Mouse (Mus musculus): ENCODE measurements around the gene Fan1. TPM values are rescaled to one million over a fixed set of nuclear protein-coding genes. Genes with fewer than 3 reads are reported as not detected.

Gene Fan1
- 5.6 and 5.7 TPM in 2 replicates for polyA plus RNA-seq (2011; ENCODE audit: insufficient read length, low read depth, missing spikeins)

- H3K4me3 ChIP-seq (ENCODE audit: insufficient read depth, low read length), result peak within 1 kb of the TSS; percentile 61
- TF ChIP-seq CTCF (IDR thresholded peaks at IDR 0.05; ENCODE audit: borderline replicate concordance, insufficient read depth, low read length) (no peak), POLR2A (IDR thresholded peaks at IDR 0.05; ENCODE audit: low read depth, low read length) (peak; percentile 94)
Observed at GRCm38 (mm10) chr7:64373830-64374562, at the start of gene Fan1. Gene Fan1 (minus strand): TSS chr7:64374095.

GRCm38 (mm10) chr7:64403989-64404388, 30.1 kb upstream of the Fan1 start:
- H3K4me3 ChIP-seq (ENCODE audit: insufficient read depth, low read length), result no peak overlapping the region
- no peak overlapping the region for H3K27ac ChIP-seq (ENCODE audit: insufficient read depth, low read length)
- H3K4me1 ChIP-seq (ENCODE audit: control insufficient read depth, insufficient read depth, low read length), result no peaks in the 10 kb centered on the region
- TF ChIP-seq CTCF (IDR thresholded peaks at IDR 0.05; ENCODE audit: borderline replicate concordance, insufficient read depth, low read length), result no peak
- TF ChIP-seq POLR2A (IDR thresholded peaks at IDR 0.05; ENCODE audit: low read depth, low read length), result no peak

More at GRCm38 (mm10) chr7:64373830-64374562, at the start of gene Fan1:
- H3K4me1 ChIP-seq (ENCODE audit: control insufficient read depth, insufficient read depth, low read length), result peaks cover 3% of the 10 kb centered on the region; the same call in 1 of the 2 replicates
- H3K27ac ChIP-seq (ENCODE audit: insufficient read depth, low read length), result peak within 1 kb of the TSS; percentile 68

GRCm38 (mm10) chr7:64402452-64402851, 28.6 kb upstream of the Fan1 start:
- TF ChIP-seq CTCF (IDR thresholded peaks at IDR 0.05; ENCODE audit: borderline replicate concordance, insufficient read depth, low read length), result no peak
- no peak for TF ChIP-seq POLR2A (IDR thresholded peaks at IDR 0.05; ENCODE audit: low read depth, low read length)
- H3K4me1 ChIP-seq (ENCODE audit: control insufficient read depth, insufficient read depth, low read length), result no peaks in the 10 kb centered on the region
- H3K4me3 ChIP-seq (ENCODE audit: insufficient read depth, low read length), result no peak overlapping the region
- no peak overlapping the region for H3K27ac ChIP-seq (ENCODE audit: insufficient read depth, low read length)

GRCm38 (mm10) chr7:64400725-64401124, 26.8 kb upstream of the Fan1 start:
- Histone ChIP-seq H3K27ac (ENCODE audit: insufficient read depth, low read length) (no peak overlapping the region), H3K4me3 (ENCODE audit: insufficient read depth, low read length) (no peak overlapping the region), H3K4me1 (ENCODE audit: control insufficient read depth, insufficient read depth, low read length) (no peaks in the 10 kb centered on the region)
- TF ChIP-seq CTCF (IDR thresholded peaks at IDR 0.05; ENCODE audit: borderline replicate concordance, insufficient read depth, low read length) (no peak), POLR2A (IDR thresholded peaks at IDR 0.05; ENCODE audit: low read depth, low read length) (no peak)

- Histone ChIP-seq H3K27ac (ENCODE audit: insufficient read depth, low read length) (no peak overlapping the region; the same call in 1 of the 2 replicates), H3K4me3 (ENCODE audit: insufficient read depth, low read length) (peak overlapping the region; percentile 82), H3K4me1 (ENCODE audit: control insufficient read depth, insufficient read depth, low read length) (no peaks in the 10 kb centered on the region; the same call in 1 of the 2 replicates)
- TF ChIP-seq CTCF (IDR thresholded peaks at IDR 0.05; ENCODE audit: borderline replicate concordance, insufficient read depth, low read length) (no peak), POLR2A (IDR thresholded peaks at IDR 0.05; ENCODE audit: low read depth, low read length) (no peak)
Observed at GRCm38 (mm10) chr7:64392819-64393151, 18.9 kb upstream of the Fan1 start.

GRCm38 (mm10) chr7:64392122-64392818, 18.4 kb upstream of the Fan1 start, which contains the start of the genes Mphosph10 and Mcee:
Gene Mphosph10 (minus strand): TSS chr7:64392268.
Gene Mcee (plus strand): TSS chr7:64392607.
- TF ChIP-seq POLR2A (IDR thresholded peaks at IDR 0.05; ENCODE audit: low read depth, low read length) (peak; percentile 97), CTCF (IDR thresholded peaks at IDR 0.05; ENCODE audit: borderline replicate concordance, insufficient read depth, low read length) (no peak)
- H3K4me3 ChIP-seq (ENCODE audit: insufficient read depth, low read length), result peak within 1 kb of the TSS; percentile 82
- H3K4me1 ChIP-seq (ENCODE audit: control insufficient read depth, insufficient read depth, low read length), result no peaks in the 10 kb centered on the region; the same call in 1 of the 2 replicates
- peak within 1 kb of the TSS; percentile 11; the same call in 1 of the 2 replicates for H3K27ac ChIP-seq (ENCODE audit: insufficient read depth, low read length)

GRCm38 (mm10) chr7:64391479-64391878, 17.6 kb upstream of the Fan1 start:
- Histone ChIP-seq H3K4me1 (ENCODE audit: control insufficient read depth, insufficient read depth, low read length) (no peaks in the 10 kb centered on the region; the same call in 1 of the 2 replicates), H3K4me3 (ENCODE audit: insufficient read depth, low read length) (peak overlapping the region; percentile 63), H3K27ac (ENCODE audit: insufficient read depth, low read length) (no peak overlapping the region)
- TF ChIP-seq CTCF (IDR thresholded peaks at IDR 0.05; ENCODE audit: borderline replicate concordance, insufficient read depth, low read length) (no peak), POLR2A (IDR thresholded peaks at IDR 0.05; ENCODE audit: low read depth, low read length) (no peak)

GRCm38 (mm10) chr7:64373147-64373829, 607 bp downstream of the Fan1 start:
- TF ChIP-seq CTCF (IDR thresholded peaks at IDR 0.05; ENCODE audit: borderline replicate concordance, insufficient read depth, low read length) (no peak), POLR2A (IDR thresholded peaks at IDR 0.05; ENCODE audit: low read depth, low read length) (no peak)
- Histone ChIP-seq H3K27ac (ENCODE audit: insufficient read depth, low read length) (peak overlapping the region; percentile 68), H3K4me3 (ENCODE audit: insufficient read depth, low read length) (peak overlapping the region; percentile 61), H3K4me1 (ENCODE audit: control insufficient read depth, insufficient read depth, low read length) (peaks cover 3% of the 10 kb centered on the region; the same call in 1 of the 2 replicates)

All from embryonic fibroblast, embryonic 13.5 days (primary cell).